Mouse (Mus musculus) ovary, adult 18-20 months (tissue): Measurements from ENCODE around the gene Clic4.
"Not testable (repeated sequence)": the region's sequence is repeated elsewhere in the genome, so short reads cannot be mapped to it uniquely, and the experiment has no call there.

Experiments used
- DNase-seq: peaks from one replicate; pipeline ENCODE4 v3.0.0; 2022; ENCODE audit warnings: low spot score, mixed read lengths

Clic4 gene

GRCm38 (mm10) chr4:135189452-135190008 lies 83.1 kb downstream of the Clic4 start:
- no peak for DNase-seq

- not testable (repeated sequence) for DNase-seq
These were observed 88.3 kb downstream of the Clic4 start for GRCm38 (mm10) chr4:135184277-135184676.

GRCm38 (mm10) chr4:135181819-135182218 lies 90.8 kb downstream of the Clic4 start:
- no peak for DNase-seq

- DNase-seq = no peak
These were observed 93.5 kb downstream of the Clic4 start for GRCm38 (mm10) chr4:135179077-135179481.

- DNase-seq = no peak
These were observed 95.0 kb downstream of the Clic4 start for GRCm38 (mm10) chr4:135177568-135177967.

GRCm38 (mm10) chr4:135175406-135176120 lies 97.1 kb downstream of the Clic4 start:
- DNase-seq = no peak

DNA sequence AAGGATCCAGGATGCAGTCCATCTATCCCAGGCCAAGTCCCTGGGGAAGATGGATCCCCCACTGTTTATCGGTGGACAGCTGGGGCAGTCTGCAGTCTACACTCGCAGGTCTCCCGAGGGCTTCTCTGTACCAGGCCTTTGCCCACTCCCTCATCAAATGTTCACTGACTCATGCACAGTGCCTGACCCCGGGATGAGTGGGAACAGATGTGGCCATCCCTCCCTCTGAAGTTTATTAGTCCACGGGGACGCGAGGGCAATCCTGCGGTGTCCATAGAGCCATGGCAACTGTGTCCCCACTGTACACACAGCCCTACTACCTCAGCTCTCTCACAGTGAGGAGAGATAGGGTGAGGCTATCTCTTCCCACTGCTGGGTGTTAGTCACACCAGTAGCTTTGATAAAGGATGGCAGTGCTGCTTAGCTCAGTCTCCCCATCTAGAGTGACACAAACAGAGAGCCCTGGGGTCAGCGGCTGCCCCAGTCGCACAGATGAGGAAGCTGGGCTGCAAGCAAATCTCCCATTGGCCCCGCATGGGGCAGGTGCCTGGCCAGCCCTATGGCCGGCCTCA lies 101.2 kb downstream of the Clic4 start:
- no peak for DNase-seq

- no peak for DNase-seq
These were observed 103.1 kb downstream of the Clic4 start for GRCm38 (mm10) chr4:135169501-135169900.

- no peak for DNase-seq
These were observed 103.5 kb downstream of the Clic4 start for GRCm38 (mm10) chr4:135169096-135169495.

GRCm38 (mm10) chr4:135167816-135168527 lies 104.6 kb downstream of the Clic4 start:
- DNase-seq = no peak

DNA sequence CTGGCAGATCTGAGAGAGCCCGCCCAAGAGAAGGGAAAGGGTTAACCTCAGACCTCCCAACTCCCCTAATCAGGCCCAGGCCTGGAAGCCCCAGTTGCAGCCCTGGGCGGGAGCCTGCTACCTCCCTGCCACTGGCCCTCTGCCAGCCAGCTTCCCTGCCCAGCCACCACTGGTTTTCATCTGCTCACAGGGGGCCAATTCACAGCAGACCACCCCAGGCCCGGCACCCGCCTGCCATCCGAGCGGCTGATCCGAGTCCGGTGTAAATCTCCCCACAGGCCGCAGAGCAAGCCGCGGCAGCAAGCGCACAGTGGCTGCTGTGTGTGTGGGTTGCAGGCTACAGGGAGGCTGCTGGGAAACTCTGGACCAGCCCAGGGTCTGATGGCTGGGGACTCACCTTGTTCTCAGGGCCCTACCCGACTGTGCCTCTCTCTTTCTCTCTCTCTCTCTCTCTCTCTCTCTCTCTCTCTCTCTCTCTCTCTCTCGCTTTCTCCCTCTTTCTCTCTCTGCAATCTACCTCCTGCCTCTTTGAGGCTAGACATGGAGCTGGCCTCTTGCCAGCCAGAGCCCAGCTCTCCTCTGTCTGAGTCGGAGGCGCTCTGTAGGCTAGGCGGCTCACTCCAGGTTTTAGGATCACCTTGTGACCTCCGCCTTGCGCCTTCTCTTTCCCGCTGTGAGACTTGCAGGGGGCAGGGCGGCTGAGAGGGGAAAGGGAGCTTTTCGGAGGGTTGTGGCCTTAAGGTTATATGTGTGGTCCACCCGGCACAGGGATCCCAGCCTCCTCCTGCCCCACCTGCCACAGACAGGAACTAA lies 106.0 kb downstream of the Clic4 start:
- no peak for DNase-seq

DNA sequence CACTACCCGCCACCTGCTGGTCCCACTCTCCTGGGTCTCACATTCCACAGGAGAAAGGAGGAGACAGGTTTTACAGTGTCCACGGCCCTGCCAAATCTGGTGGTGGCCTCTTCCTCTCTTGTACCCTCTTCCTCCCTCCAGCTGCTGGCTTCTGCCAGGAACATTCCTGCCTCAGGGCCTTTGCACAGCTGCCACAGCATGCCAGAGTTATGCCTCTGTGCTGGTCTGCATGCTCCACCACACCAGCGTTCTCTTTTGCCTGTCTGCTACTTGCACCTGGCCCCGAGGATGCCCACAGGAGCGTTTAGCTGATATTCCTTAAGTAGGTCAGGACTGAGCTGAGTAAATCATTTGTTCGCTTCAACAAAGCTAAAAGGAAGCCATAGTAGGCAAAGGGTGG lies 106.9 kb downstream of the Clic4 start:
- DNase-seq = no peak
